Mouse (Mus musculus): ENCODE measurements around the gene Tmem262.

DNA sequence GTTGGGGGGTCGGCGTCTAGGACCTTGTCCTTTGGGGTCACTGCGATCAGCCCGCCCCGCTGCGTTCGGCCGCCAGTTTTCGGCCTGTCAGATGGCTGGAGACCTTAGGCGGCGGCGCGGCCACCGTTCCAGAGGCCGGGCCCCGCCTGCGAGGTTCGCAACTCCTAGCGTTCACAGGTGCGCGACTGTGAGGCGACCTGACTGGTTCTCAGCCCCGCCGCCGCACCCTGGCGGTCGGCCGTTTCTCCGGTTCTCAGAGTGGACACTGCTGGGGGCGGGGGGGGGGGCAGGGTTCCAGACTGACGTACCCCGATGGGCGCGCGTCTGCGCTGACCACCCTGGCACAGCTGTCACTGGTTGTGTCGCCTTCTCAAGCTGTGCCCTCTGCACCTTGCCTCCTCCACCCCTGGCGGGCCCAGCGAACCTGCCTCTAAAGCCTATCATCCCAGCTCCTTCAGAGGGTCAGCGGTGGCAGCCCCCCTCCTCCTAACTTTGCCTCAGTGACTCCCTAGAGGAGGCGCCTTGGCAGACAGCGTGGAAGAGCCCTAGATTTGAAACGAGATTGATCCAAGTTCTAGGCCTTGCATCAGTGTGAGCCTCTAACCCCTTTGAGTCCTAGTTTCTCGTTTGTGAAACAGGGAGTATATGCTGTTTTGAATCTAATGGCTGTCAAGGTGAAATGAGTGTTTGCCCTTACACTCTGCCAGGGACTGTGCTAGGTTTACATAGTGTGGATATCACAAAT lies 32.5 kb upstream of the Tmem262 start:
- TF ChIP-seq TCF12 (IDR thresholded peaks at IDR 0.05; ENCODE audit: insufficient read depth, poor library complexity, severe bottlenecking) (no peak), POLR2A (IDR thresholded peaks at IDR 0.05; ENCODE audit: insufficient read length, low read depth) (no peak), CEBPB (IDR thresholded peaks at IDR 0.05; ENCODE audit: insufficient read depth, poor library complexity, severe bottlenecking) (no peak), SRF (IDR thresholded peaks at IDR 0.05; ENCODE audit: control insufficient read depth, insufficient read length, low read depth) (no peak), USF1 (IDR thresholded peaks at IDR 0.05; ENCODE audit: low read depth) (no peak), MYOG (IDR thresholded peaks at IDR 0.05; ENCODE audit: control insufficient read depth in 1 of 3, insufficient read depth in 1 of 3, insufficient read length in 2 of 3, low read depth in 2 of 3) (peak in 2 of 3 experiments; percentile 48 to 73), MAX (IDR thresholded peaks at IDR 0.05; ENCODE audit: low read depth) (no peak), E2F4 (IDR thresholded peaks at IDR 0.05; ENCODE audit: insufficient read depth) (no peak), POLR2AphosphoS2 (IDR thresholded peaks at IDR 0.05; ENCODE audit: insufficient read length, low read depth) (peak; percentile 81), MYOD1 (IDR thresholded peaks at IDR 0.05; ENCODE audit: control insufficient read depth in 1 of 3, insufficient read length in 2 of 3, low read depth in 2 of 3) (peak in 2 of 3 experiments; percentile 41 to 73), REST (IDR thresholded peaks at IDR 0.05; ENCODE audit: insufficient read depth, insufficient read length) (no peak)

Measured in myocyte (in vitro differentiated cells).